Mouse (Mus musculus) heart, adult 8-10 months (tissue): ENCODE measurements at regions not wholly inside any gene's neighbourhood (a gene's known extent, or its start where the extent isn't known, plus 50 kb on each side); places are given as distances from the start of the nearest gene placed in this dataset.

Source experiments
- DNase-seq: peaks from one replicate; pipeline ENCODE4 v3.0.0; 2022; ENCODE audit warnings: low spot score

- DNase-seq = peak; percentile 30
These were observed 80.2 kb downstream of the Dhrs2 start for GRCm38 (mm10) chr14:55301996-55302395.

DNA sequence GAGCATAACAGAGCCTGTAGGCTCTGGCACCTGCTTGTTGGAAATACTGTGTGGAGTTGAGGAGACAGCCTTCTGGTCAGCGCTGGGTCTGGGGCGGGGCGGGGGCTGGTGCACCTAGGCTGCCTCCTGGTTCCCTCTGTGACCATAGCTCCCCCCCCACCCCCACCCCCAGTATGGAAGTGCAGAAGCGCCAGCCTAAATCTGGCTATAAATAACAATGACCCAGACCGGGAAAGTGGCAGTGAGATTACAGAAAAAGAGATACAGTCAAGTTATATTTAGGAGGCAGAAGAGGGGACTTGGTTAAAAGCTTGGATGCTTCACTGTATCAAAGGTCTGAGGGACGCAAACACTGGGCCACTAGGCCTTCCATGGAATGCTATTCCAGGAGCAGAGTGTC, 91.8 kb downstream of the Dhrs2 start:
- no peak for DNase-seq

DNA sequence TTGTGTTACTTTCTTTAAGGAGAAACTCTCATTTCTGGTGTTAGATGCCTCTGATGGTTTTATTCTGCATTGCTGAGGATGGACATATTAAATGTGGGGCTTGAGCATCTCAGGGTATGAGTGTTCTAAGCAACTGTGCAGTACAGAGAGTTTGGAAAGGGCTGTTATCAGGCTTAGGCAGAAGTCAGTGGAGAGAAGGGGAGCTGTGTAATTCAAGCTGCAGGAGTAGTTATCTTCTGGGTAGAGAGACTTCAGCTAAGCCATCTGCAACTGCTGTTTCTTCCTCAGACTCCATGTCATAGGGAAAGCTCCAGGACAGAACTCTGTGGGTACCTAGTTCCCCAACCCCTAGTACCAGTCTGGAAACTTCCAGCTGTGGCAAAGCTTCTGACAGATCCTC, 102.1 kb downstream of the Dhrs2 start:
- DNase-seq = no peak

DNA sequence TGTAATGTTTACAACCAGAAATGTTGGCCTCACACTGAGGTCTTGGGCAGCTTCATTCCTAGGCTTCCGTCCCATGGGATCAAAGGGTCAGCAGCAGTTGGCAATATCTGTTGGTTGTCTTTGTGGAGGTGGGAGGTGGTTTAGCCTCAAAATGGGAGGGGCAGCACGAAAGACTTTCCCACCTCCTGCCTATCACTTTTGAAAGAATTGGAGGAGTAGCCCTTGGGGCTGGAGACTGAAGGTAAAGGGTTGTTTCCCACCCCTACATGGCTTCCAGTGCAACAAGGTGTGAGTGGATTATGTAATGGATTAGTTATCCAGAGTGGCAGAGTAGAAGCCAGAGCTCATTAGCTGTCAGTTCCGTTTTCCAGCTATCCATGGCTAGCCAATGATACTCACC, 102.5 kb downstream of the Dhrs2 start:
- DNase-seq = no peak

GRCm38 (mm10) chr14:55333812-55334211, 112.0 kb downstream of the Dhrs2 start:
- no peak for DNase-seq

GRCm38 (mm10) chr14:55334305-55334704, 112.5 kb downstream of the Dhrs2 start:
- DNase-seq = no peak

- no peak for DNase-seq
These were observed 113.8 kb downstream of the Dhrs2 start for GRCm38 (mm10) chr14:55335586-55335985.

- no peak for DNase-seq
These were observed 114.8 kb downstream of the Dhrs2 start for GRCm38 (mm10) chr14:55336451-55337195.

DNA sequence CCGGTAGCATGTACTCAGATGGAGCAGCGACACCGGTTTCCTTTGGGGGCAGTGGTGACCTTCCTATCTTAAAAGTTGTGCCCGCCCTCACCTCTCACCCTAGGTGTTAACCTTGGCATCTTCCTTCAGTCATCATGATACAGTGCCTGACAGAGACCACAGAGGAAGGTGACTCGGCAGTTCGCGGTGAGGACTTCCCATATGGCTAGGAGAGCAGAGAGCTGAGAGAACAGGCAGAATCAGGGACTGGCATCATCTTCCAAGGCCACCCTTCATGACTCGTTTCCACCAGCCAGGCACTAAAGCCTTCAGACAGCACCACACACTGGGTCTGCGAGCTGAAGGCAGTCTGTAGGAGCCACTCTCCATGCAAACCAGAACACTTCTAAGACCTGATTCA, 116.2 kb downstream of the Dhrs2 start:
- no peak for DNase-seq

DNA sequence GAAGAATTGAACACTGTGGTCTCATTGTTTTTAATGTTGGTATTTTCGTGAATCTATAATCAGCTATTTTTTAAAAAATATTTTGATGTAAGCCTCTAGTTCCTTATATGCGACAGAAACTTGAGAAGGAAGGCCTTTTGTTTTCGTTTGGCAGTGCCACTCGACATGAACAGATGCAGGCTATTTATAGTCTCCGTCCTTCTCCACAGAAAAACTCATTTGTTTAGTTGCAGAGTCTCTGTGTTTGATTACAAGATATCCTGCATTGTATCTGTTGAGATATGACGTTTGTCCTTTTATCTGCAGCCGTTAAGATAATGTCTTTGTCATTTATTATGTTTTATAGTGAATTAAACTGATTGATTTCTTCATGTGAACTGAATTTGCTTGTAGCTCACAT, 116.7 kb downstream of the Dhrs2 start:
- DNase-seq = no peak

DNA sequence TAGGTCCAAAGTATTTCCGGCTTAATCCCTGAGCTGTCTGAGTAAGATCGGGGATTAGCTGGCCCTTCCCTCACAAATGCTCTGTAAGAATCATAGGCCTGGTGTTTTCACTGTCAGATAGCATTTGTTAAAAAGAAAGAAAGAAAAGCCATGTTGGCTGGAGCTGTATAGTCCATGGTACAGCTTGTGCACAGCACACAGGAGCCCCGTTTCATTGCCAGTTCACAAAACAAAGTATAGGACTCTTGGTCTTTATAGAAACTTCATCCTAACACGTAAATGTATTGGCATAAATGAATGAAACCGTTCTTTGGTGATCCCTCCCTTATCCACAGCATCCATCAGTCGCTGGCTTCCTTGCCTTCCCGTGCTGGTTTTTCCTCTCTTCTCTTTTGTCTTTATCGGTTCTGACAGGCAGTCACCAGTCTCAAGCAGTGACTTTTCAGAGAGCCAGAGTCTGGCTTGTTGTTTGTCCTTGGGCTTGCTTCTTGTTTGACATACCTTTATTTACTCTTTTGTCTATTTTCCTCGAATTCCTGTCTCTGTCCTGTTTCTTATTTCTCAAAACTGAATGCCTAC, 117.3 kb downstream of the Dhrs2 start:
- DNase-seq = no peak

DNA sequence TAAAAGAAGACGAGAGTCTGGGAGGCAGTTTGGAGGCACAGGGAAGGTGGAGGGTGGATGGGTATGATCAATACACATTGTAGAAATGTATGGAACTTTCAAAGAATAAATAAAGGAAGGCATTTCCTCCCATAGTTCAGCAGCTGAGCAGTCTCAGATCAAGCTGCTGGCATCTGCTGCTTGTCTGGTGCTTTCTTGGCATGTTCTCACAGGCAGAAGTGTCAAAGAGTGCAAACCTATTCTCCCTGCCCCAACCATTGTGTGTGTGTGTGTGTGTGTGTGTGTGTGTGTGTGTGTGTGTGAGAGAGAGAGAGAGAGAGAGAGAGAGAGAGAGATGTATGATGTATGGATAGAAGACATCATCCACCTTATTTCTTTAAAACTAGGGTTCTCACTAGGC, 121.5 kb downstream of the Dhrs2 start:
- DNase-seq = no peak

DNA sequence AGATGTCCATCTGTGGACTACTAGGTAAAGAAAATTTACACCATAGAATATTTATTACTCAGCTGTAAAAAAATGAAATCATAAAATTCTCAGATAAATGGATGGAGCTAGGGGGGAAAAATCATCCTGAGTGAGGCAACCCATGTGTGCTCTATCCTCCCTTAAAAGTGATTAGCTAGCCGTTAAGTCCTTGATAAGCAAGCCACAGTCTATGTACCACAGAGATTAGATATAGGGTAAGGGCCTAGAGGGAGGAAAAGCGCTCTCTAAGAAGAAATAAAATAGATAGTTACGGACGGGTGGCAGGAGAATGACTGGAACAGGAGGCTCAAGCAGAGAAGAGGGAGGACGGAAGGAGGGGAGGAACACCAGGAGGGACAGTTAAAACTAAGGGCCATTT, 122.1 kb downstream of the Dhrs2 start:
- DNase-seq = no peak

GRCm38 (mm10) chr14:55345091-55345490, 123.3 kb downstream of the Dhrs2 start:
- DNase-seq = no peak

- peak; percentile 67 for DNase-seq
These were observed 126.3 kb downstream of the Dhrs2 start for GRCm38 (mm10) chr14:55348098-55348497.

DNA sequence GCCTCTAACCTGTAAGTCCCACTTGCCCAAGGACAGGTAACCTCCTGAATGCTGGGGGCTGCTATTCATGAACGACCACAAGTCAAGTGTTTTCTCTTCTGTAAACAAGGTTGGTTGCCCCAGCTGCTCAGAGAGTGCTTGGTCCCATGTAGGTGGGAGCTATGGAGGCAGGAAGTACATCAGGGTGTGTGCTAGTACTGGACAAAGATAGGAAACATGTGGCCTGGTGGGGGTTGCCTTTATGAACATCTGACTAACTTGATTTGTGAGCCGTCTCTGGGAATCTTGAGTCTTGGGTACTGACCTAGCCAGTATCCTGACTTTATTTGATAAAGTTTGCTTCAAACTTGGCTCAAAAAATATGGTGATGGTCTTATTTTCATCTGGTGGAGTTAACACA, 121.3 kb upstream of the Dhrs4 start:
- DNase-seq = no peak

DNA sequence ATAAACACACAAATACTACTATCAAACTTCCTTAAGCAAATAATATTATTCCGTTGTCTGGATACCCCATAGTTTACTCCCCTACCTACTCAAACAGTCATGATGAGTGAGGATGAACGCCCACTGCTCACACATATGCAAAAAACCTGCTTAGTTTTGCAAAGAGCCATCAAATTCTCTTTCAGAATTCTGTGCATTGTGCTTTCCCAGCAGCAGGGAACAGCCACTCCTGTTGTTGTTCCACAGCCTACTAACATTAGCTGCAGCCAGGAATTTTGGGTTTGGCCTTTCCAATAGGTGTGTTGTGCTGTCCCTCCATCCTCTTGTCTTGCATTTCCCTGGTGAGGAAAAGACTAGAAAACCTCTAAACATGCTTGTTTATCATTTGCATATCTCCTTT, 120.1 kb upstream of the Dhrs4 start:
- no peak for DNase-seq

GRCm38 (mm10) chr14:55362316-55362715, 116.2 kb upstream of the Dhrs4 start:
- no peak for DNase-seq

GRCm38 (mm10) chr14:55362757-55363156, 115.8 kb upstream of the Dhrs4 start:
- no peak for DNase-seq

GRCm38 (mm10) chr14:55370384-55370783, 108.2 kb upstream of the Dhrs4 start:
- no peak for DNase-seq

GRCm38 (mm10) chr14:55372960-55373359, 105.6 kb upstream of the Dhrs4 start:
- no peak for DNase-seq

- DNase-seq = peak; percentile 14
These were observed 91.8 kb upstream of the Dhrs4 start for GRCm38 (mm10) chr14:55386773-55387172.

DNA sequence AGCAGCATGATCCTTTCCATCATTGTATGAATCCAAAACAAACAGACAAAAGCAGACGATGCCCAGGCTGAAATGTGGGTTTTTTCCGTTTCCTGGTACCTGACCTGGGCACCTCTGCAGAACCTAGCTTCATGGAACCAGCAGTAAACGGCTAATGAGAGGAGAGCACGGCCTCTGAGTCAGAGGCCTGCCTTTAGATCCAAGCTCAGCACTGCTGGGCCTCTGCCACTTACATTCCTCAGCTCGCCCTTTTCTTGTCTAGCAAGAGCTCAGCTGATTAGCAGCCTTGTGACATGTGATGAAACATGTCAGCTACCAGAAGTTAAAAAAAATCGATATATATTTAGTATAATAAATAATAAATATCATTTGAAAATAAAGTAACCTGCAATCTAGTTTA, 91.2 kb upstream of the Dhrs4 start:
- DNase-seq = peak; percentile 30

GRCm38 (mm10) chr14:55392390-55392789, 86.2 kb upstream of the Dhrs4 start:
- DNase-seq = no peak
